Mouse (Mus musculus) limb, embryonic 15.5 days (tissue): ENCODE results near the gene Adamts15. TPM values are rescaled to one million over a fixed set of nuclear protein-coding genes. Genes with fewer than 3 reads are reported as not detected.

Experiments
- ATAC-seq: fragments of 200-750 bp; cut with Nextera tagmentation; 2 replicates; pipeline ENCODE4 v1.8.0; 2017; ENCODE audit warnings: low read depth, moderate TSS enrichment; ENCODE audit not compliant: insufficient number of reproducible peaks, low FRiP score, low TSS enrichment
- H3K27ac ChIP-seq: fragments of 300-500 bp; sonication (generic); 2 replicates; pipeline ENCODE4 v1.5.1; 2015; ENCODE audit warnings: moderate library complexity, mild to moderate bottlenecking, inconsistent platforms
- H3K27me3 ChIP-seq: fragments of 300-500 bp; sonication (generic); 2 replicates; pipeline ENCODE4 v1.6.1; 2015; ENCODE audit warnings: inconsistent platforms
- H3K36me3 ChIP-seq: fragments of 300-500 bp; sonication (generic); 2 replicates; pipeline ENCODE4 v1.6.1; 2015; ENCODE audit warnings: inconsistent platforms
- H3K4me1 ChIP-seq: fragments of 300-500 bp; sonication (generic); 2 replicates; pipeline ENCODE4 v1.6.1; 2015; ENCODE audit warnings: inconsistent platforms
- H3K4me2 ChIP-seq: fragments of 300-500 bp; sonication (generic); 2 replicates; pipeline ENCODE4 v1.6.1; 2015; ENCODE audit warnings: mild to moderate bottlenecking, inconsistent platforms
- H3K4me3 ChIP-seq: fragments of 300-500 bp; sonication (generic); 2 replicates; pipeline ENCODE4 v1.5.1; 2015; ENCODE audit warnings: mild to moderate bottlenecking, inconsistent platforms
- H3K9ac ChIP-seq: fragments of 300-500 bp; sonication (generic); 2 replicates; pipeline ENCODE4 v1.6.1; 2015; ENCODE audit warnings: inconsistent platforms
- H3K9me3 ChIP-seq: fragments of 300-500 bp; sonication (generic); 2 replicates; pipeline ENCODE4 v1.6.1; 2016; ENCODE audit warnings: inconsistent platforms
- WGBS: fragments of 180-500 bp; shearing (Covaris S2); methylation state at CpG from one replicate; pipeline ENCODE4 v1.1.7; 2015; 5-methylcytosine and 5-hydroxymethylcytosine counted together
- polyA plus RNA-seq: library from polyadenylated mRNA; unstranded; fragments of >200 nt; fragmentation: Nextera tagmentation; extraction: Ambion mirVana; gene quantifications from 2 replicates; pipeline ENCODE4 v1.2.1, GENCODE M21; 2015

The Adamts15 gene
- polyA plus RNA-seq, 1 experiment from 2014 or later, result 26.9 TPM

- no peaks in the 10 kb centered on the region for H3K9me3 ChIP-seq
- H3K9ac ChIP-seq, result no peak overlapping the region
- ATAC-seq, result no peak
- H3K4me3 ChIP-seq, result no peak overlapping the region
- H3K27me3 ChIP-seq, result no peaks in the 10 kb centered on the region
- 77% methylated on average over 4 of the region's 4 CpGs for WGBS
- peaks cover 9% of the 10 kb centered on the region for H3K4me1 ChIP-seq
- H3K4me2 ChIP-seq, result no peak overlapping the region
- no peak overlapping the region for H3K27ac ChIP-seq
- H3K36me3 ChIP-seq, result peaks cover 59% of the 10 kb centered on the region
Measured at GRCm38 (mm10) chr9:30906426-30906825, 15.8 kb downstream of the Adamts15 start.

GRCm38 (mm10) chr9:30905861-30906260, 16.4 kb downstream of the Adamts15 start:
- H3K27ac ChIP-seq, result no peak overlapping the region
- H3K9ac ChIP-seq, result no peak overlapping the region
- H3K36me3 ChIP-seq, result peaks cover 58% of the 10 kb centered on the region
- no peaks in the 10 kb centered on the region for H3K27me3 ChIP-seq
- H3K4me3 ChIP-seq, result no peak overlapping the region
- no peaks in the 10 kb centered on the region for H3K9me3 ChIP-seq
- H3K4me2 ChIP-seq, result no peak overlapping the region
- 62% methylated on average over 10 of the region's 10 CpGs for WGBS
- no peak for ATAC-seq
- peaks cover 9% of the 10 kb centered on the region for H3K4me1 ChIP-seq

- H3K36me3 ChIP-seq, result peaks cover 51% of the 10 kb centered on the region
- H3K9ac ChIP-seq, result no peak overlapping the region
- H3K9me3 ChIP-seq, result no peaks in the 10 kb centered on the region
- no peaks in the 10 kb centered on the region for H3K27me3 ChIP-seq
- no peak overlapping the region for H3K4me3 ChIP-seq
- peaks cover 9% of the 10 kb centered on the region for H3K4me1 ChIP-seq
- WGBS, result 98% methylated on average over 5 of the region's 5 CpGs
- H3K27ac ChIP-seq, result no peak overlapping the region
- no peak overlapping the region for H3K4me2 ChIP-seq
- no peak for ATAC-seq
Measured at GRCm38 (mm10) chr9:30903266-30903665, 19.0 kb downstream of the Adamts15 start.

GRCm38 (mm10) chr9:30902641-30903040, 19.6 kb downstream of the Adamts15 start:
- H3K4me1 ChIP-seq, result peaks cover 7% of the 10 kb centered on the region
- no peak overlapping the region for H3K9ac ChIP-seq
- 97% methylated on average over 7 of the region's 7 CpGs for WGBS
- H3K27me3 ChIP-seq, result no peaks in the 10 kb centered on the region
- no peak overlapping the region for H3K27ac ChIP-seq
- H3K4me3 ChIP-seq, result no peak overlapping the region
- H3K36me3 ChIP-seq, result peaks cover 51% of the 10 kb centered on the region
- no peak overlapping the region for H3K4me2 ChIP-seq
- no peak for ATAC-seq
- no peaks in the 10 kb centered on the region for H3K9me3 ChIP-seq

- Histone ChIP-seq H3K27ac (no peak overlapping the region), H3K4me2 (no peak overlapping the region), H3K9ac (no peak overlapping the region), H3K9me3 (no peaks in the 10 kb centered on the region), H3K4me3 (no peak overlapping the region), H3K36me3 (peaks cover 48% of the 10 kb centered on the region), H3K4me1 (peaks cover 6% of the 10 kb centered on the region; the same call in 1 of the 2 replicates), H3K27me3 (no peaks in the 10 kb centered on the region)
- no peak for ATAC-seq
- WGBS, result 96% methylated on average over 19 of the region's 19 CpGs
Measured at GRCm38 (mm10) chr9:30902152-30902551, 20.1 kb downstream of the Adamts15 start.

- Histone ChIP-seq H3K4me1 (peaks cover 15% of the 10 kb centered on the region; the same call in 1 of the 2 replicates), H3K9ac (no peak overlapping the region), H3K27me3 (no peaks in the 10 kb centered on the region), H3K4me3 (no peak overlapping the region), H3K9me3 (no peaks in the 10 kb centered on the region), H3K36me3 (peaks cover 20% of the 10 kb centered on the region), H3K4me2 (no peak overlapping the region), H3K27ac (0 out of 2 replicates have a peak overlapping the region, but pooled peaks have one; percentile 7)
- ATAC-seq, result no peak
- 77% methylated on average over 2 of the region's 2 CpGs for WGBS
Measured at GRCm38 (mm10) chr9:30897169-30897568, 25.1 kb downstream of the Adamts15 start.

GRCm38 (mm10) chr9:30896752-30897151, 25.5 kb downstream of the Adamts15 start:
- Histone ChIP-seq H3K4me3 (no peak overlapping the region), H3K27ac (0 out of 2 replicates have a peak overlapping the region, but pooled peaks have one; percentile 7), H3K36me3 (peaks cover 16% of the 10 kb centered on the region), H3K9me3 (no peaks in the 10 kb centered on the region), H3K9ac (no peak overlapping the region), H3K4me2 (no peak overlapping the region), H3K27me3 (no peaks in the 10 kb centered on the region), H3K4me1 (peaks cover 15% of the 10 kb centered on the region; the same call in 1 of the 2 replicates)
- ATAC-seq, result no peak
- 58% methylated on average over 5 of the region's 5 CpGs for WGBS

GRCm38 (mm10) chr9:30895618-30896017, 26.6 kb downstream of the Adamts15 start:
- Histone ChIP-seq H3K4me2 (no peak overlapping the region), H3K9ac (no peak overlapping the region), H3K36me3 (peaks cover 6% of the 10 kb centered on the region; the same call in 1 of the 2 replicates), H3K4me3 (no peak overlapping the region), H3K27me3 (no peaks in the 10 kb centered on the region), H3K27ac (no peak overlapping the region), H3K4me1 (peaks cover 15% of the 10 kb centered on the region; the same call in 1 of the 2 replicates), H3K9me3 (no peaks in the 10 kb centered on the region)
- no peak for ATAC-seq
- WGBS, result 73% methylated on average over 3 of the region's 3 CpGs

GRCm38 (mm10) chr9:30886276-30886675, 36.0 kb downstream of the Adamts15 start:
- Histone ChIP-seq H3K36me3 (no peaks in the 10 kb centered on the region), H3K4me2 (no peak overlapping the region), H3K27me3 (no peaks in the 10 kb centered on the region), H3K9me3 (no peaks in the 10 kb centered on the region), H3K4me1 (no peaks in the 10 kb centered on the region), H3K4me3 (no peak overlapping the region), H3K9ac (no peak overlapping the region), H3K27ac (no peak overlapping the region)
- ATAC-seq, result no peak
- WGBS, result 51% methylated on average over 3 of the region's 3 CpGs

GRCm38 (mm10) chr9:30880553-30880952, 41.7 kb downstream of the Adamts15 start:
- Histone ChIP-seq H3K4me3 (no peak overlapping the region), H3K4me1 (no peaks in the 10 kb centered on the region), H3K27me3 (no peaks in the 10 kb centered on the region), H3K27ac (no peak overlapping the region), H3K4me2 (no peak overlapping the region), H3K36me3 (no peaks in the 10 kb centered on the region), H3K9me3 (no peaks in the 10 kb centered on the region), H3K9ac (no peak overlapping the region)
- ATAC-seq, result no peak
- WGBS, result 81% methylated on average over 9 of the region's 9 CpGs

- Histone ChIP-seq H3K4me1 (no peaks in the 10 kb centered on the region), H3K9ac (no peak overlapping the region), H3K4me3 (no peak overlapping the region), H3K9me3 (no peaks in the 10 kb centered on the region), H3K27me3 (no peaks in the 10 kb centered on the region), H3K27ac (no peak overlapping the region), H3K4me2 (no peak overlapping the region), H3K36me3 (no peaks in the 10 kb centered on the region)
- no peak for ATAC-seq
- 80% methylated on average over 2 of the region's 2 CpGs for WGBS
Measured at GRCm38 (mm10) chr9:30879947-30880273, 42.3 kb downstream of the Adamts15 start.

GRCm38 (mm10) chr9:30879248-30879946, 42.9 kb downstream of the Adamts15 start:
- H3K9ac ChIP-seq, result no peak overlapping the region
- H3K4me2 ChIP-seq, result no peak overlapping the region
- no peaks in the 10 kb centered on the region for H3K27me3 ChIP-seq
- no peaks in the 10 kb centered on the region for H3K9me3 ChIP-seq
- H3K27ac ChIP-seq, result no peak overlapping the region
- no peaks in the 10 kb centered on the region for H3K36me3 ChIP-seq
- no peaks in the 10 kb centered on the region for H3K4me1 ChIP-seq
- H3K4me3 ChIP-seq, result no peak overlapping the region
- 77% methylated on average over 7 of the region's 7 CpGs for WGBS
- ATAC-seq, result no peak
